Mouse (Mus musculus) bone marrow macrophage, adult 2 months (primary cell): ENCODE measurements around the gene Mia2.

Experiments used
- CTCF ChIP-seq: IDR thresholded peaks from 2 replicates; pipeline ENCODE4 v1.5.1; 2012; ENCODE audit warnings: low read depth, mild to moderate bottlenecking, low read length, moderate library complexity
- POLR2A ChIP-seq: IDR thresholded peaks from 2 replicates; pipeline ENCODE4 v1.6.1; 2012; ENCODE audit warnings: mild to moderate bottlenecking, low read depth, low read length, borderline replicate concordance

GRCm38 (mm10) chr12:59199361-59199760 lies 103.8 kb downstream of the Mia2 start:
- TF ChIP-seq CTCF: no peak
- no peak for TF ChIP-seq POLR2A
